ENCODE assay signal across 8 mouse cellular contexts in genomic region chr5:135236571-135236970, GRCm38 (mm10). TPM values are rescaled to one million over a fixed set of nuclear protein-coding genes. Genes with fewer than 3 reads are reported as not detected.
DNase-seq lines count a peak whose midpoint lies in the region.

No protein-coding gene starts in this region.

- peak; percentile 65 to 72 for DNase-seq in left cerebral cortex, adult 18-20 months (ENCODE audit: low spot score in 2 of 2)
- DNase-seq in left cerebral cortex, adult 11 months (ENCODE audit: low spot score), result no peak
- DNase-seq in MN1 (ENCODE audit: low spot score), result peak; percentile 69
- peak; percentile 54 for DNase-seq in cerebellum, adult 9-10 months
- DNase-seq in gastrocnemius, postnatal 14 days, result peak; percentile 52
- DNase-seq in layer of hippocampus, postnatal 14 days (ENCODE audit: low spot score in 2 of 2), result peak; percentile 53 to 72
- DNase-seq in mesoderm, embryonic 11.5 days (ENCODE audit: low read depth, low spot score), result peak; percentile 72
- DNase-seq in thymus, postnatal 4 days, result peak; percentile 84

- intact Hi-C loops in gastrocnemius, postnatal 14 days (cut with DNase I; ENCODE audit: low total_unique reads), result loop anchor here (2.0 kb wide), 1 partner anchor 50 kb away; no protein-coding TSS in a partner anchor

RNA-seq across cellular contexts. Expression of gene Fzd9, which starts 14.5 kb away (rescaled TPM):
- total RNA-seq in left cerebral cortex, adult 18-20 months (2021), result 1 to 10 TPM; 5.4 to 6.0 TPM
- total RNA-seq in gastrocnemius, postnatal 14 days (2021), result 10 to 100 TPM in 1 of 2 experiments, 1 to 10 TPM in 1; 9.9 to 12.1 TPM
- 10 to 100 TPM; 11.0 to 12.3 TPM for total RNA-seq in layer of hippocampus, postnatal 14 days (2021)

RNA-seq across cellular contexts. Expression of gene Baz1b, which starts 49.5 kb away (rescaled TPM):
- total RNA-seq in left cerebral cortex, adult 18-20 months (2021), result 10 to 100 TPM; 78.1 to 79.2 TPM
- total RNA-seq in gastrocnemius, postnatal 14 days (2021), result 10 to 100 TPM; 24.1 to 24.8 TPM
- 10 to 100 TPM; 54.6 to 55.2 TPM for total RNA-seq in layer of hippocampus, postnatal 14 days (2021)
